Mouse (Mus musculus) adrenal gland, adult 8-10 months (tissue): Measurements from ENCODE around the gene Atxn1l. TPM values are rescaled to one million over a fixed set of nuclear protein-coding genes. Genes with fewer than 3 reads are reported as not detected.

Experiments
- DNase-seq: peaks from one replicate; pipeline ENCODE4 v3.0.0; 2022
- total RNA-seq, 4 experiments: library from RNA; stranded (reverse); gene quantifications; 2 replicates each; pipeline ENCODE4 v1.2.4; 2022

Gene Atxn1l
- total RNA-seq, 4 experiments from 2014 or later = 42.1 to 57.0 (median 46.1) TPM

GRCm38 (mm10) chr8:109725106-109725505 is 12.4 kb downstream of the Atxn1l start:
- no peak for DNase-seq

DNA sequence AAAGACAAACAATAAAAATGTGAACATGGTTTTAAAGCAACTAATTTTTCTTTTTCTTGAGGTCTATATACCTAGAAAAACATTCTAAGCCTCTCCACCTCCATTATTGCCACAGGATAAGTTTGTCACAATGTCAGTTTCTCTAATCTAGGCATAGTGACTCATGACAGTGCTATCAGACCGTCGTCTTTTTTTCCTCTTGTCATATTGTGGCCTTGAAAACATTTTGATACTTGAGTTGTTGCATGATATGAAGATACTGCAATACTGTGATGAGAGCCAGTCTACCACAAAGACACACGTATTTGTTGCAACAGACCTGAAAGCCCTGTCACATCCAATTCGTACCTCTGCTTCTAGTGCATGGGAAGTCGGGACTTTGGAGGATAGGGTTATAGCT is 22.6 kb downstream of the Atxn1l start:
- no peak for DNase-seq

DNA sequence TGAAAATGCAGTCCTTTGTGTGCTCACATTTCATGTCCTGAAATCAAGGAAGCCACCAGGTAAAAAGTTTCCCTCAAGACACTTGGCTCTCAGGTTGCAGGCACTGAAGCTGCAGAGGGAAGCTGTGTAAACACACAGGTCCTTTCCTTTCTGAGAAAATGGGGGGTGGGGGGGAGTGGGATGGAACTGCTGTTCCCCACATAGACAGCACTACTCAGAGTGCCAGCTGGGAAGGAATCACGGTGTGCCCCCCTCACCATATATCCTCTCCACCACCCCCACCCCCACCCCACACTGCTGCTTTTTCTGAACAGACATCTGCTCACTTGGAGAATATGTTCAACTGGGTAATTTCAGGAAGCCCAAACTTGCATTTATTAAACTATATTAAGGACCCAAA is 25.0 kb downstream of the Atxn1l start:
- DNase-seq = no peak

DNA sequence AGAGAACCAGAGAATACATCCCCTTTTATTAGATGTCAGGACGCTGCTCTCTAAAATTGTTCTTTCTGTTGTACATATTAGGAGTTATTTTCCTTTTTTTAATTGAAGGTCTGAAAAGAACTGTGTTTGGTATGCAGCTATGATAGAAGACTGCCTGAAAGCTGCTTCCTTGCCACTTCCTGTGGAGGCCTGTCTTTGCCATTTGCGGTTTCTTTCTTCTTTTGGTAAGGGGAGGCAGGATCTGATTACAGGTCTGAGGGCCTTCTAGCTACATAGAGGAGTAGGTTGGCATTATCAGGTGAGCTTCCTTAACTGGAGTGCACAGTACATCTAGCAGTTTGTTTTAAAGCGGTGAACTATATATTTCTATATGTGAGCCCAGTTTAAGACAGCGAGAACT is 29.6 kb downstream of the Atxn1l start:
- no peak for DNase-seq

DNA sequence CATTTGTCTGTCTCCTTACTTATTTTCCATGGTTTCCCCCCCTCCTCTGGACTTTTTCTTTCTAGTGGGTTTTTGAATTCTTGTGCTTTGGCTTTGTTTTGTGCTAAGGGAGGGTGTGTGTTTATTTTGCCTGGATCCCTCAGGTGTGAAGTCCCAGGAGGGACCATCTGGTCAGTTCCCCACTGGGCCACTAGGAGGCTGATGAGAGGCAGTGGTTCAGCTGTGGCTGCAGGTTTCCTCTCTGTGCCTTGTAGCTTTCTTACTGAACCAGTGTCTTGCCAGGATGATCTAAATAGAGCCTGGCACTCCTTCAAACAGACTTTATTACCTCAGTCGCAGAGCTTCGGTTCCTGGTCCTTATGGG is 30.7 kb downstream of the Atxn1l start:
- peak; percentile 47 for DNase-seq

GRCm38 (mm10) chr8:109706076-109706873 is 31.3 kb downstream of the Atxn1l start:
- no peak for DNase-seq

- DNase-seq = peak; percentile 90
Observed at GRCm38 (mm10) chr8:109705320-109706075, 32.0 kb downstream of the Atxn1l start, which contains the start of gene Zfp821. TSS of gene Zfp821 (plus strand) at chr8:109705546.

DNA sequence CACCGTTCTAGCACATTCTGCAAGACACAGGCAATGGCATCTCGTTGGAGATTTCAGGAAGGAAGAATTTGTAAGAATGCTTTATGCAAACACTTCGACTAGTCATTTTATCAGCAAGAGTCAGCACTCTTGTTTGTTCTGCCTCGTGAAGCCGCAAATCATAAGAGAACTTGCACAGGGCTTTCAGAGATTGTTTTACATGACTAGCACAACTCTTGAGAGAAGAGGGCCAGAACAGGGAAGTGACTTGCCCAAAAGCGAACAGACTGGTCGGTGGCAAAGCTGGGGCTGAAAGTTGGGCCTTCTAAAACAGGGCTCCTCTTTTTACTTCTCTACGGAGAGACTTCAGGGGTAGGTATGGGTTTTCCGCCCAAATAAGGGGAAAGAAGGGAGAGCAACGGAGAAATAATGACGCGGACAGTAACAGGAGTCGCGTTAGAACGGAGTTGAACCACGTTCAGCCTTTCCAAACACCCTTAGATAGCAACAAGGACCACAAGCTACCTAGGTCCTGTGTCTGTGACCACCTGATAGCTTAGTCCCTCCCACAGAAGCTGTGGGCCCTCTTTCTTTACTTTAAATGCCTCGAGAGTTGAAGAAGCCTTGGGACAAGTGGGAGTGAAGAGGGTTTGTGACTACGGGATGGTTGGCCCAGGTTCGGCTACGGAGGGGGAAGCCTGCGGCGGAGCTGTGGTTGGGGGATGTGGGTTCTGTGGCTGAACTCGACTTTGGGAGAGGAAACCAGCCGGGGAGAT is 32.8 kb downstream of the Atxn1l start:
- no peak for DNase-seq

GRCm38 (mm10) chr8:109698477-109698876 is 39.1 kb downstream of the Atxn1l start:
- DNase-seq = no peak

DNA sequence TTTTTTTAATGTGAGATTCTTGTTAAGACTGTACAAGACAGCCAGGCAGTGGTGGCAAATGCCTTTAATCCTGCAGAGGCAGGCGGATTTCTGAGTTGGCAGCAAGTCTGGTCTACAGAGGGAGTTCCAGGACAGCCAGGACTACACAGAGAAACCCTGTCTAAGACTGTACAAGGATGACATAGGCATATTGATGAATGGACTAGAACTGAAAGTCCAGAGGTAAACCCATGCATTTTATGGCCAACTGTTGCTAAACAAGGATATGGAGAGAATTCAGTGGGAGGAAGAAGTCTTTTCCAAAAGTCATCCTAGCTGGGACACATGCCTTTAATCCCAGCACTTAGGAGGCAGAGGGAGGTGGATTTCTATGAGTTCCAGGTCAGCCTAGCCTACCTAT is 39.8 kb downstream of the Atxn1l start:
- no peak for DNase-seq

DNA sequence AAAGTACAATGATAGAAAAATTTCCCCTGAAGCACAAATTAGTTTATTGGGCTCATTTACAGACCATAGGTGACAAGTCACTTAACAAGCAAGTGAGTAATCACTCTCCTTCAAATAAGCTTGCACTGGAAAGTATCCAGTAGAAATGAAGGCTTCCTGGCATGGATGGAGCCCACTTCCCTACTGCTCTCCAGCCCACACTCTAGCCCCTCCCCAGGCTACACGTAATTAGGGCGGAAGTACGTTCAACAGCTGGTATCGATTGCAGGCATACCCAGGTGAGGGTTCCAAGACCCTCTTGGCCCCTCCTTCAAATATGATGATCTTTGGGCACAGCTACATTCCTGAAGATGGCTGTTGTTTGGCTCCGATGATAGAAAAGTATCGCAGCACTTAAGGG is 43.4 kb downstream of the Atxn1l start:
- no peak for DNase-seq

GRCm38 (mm10) chr8:109693146-109693900 is 44.2 kb downstream of the Atxn1l start, which contains the start of gene Ist1:
TSS of gene Ist1 (minus strand) at chr8:109693260.
- peak; percentile 97 for DNase-seq

- DNase-seq = peak; percentile 58
Observed at GRCm38 (mm10) chr8:109692443-109693145, 44.9 kb downstream of the Atxn1l start.

DNA sequence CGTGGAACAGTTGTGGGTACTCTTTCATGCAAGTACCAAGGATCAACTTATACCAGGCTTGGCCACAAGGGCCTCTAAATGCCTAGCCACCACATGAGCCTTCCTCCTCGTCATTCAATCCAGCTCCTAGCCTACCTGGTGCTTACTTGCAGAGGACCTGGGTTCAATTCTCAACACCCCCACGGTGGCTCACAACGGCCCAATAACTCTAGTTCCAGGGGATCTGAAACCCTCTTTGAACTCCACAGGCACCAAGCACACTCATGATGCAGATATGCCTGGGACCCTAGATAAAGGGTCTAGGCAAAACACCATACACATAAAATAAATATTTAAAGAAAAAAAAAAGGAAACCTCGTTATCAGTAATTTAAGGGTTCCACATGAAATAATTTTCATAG is 45.8 kb downstream of the Atxn1l start:
- no peak for DNase-seq

DNA sequence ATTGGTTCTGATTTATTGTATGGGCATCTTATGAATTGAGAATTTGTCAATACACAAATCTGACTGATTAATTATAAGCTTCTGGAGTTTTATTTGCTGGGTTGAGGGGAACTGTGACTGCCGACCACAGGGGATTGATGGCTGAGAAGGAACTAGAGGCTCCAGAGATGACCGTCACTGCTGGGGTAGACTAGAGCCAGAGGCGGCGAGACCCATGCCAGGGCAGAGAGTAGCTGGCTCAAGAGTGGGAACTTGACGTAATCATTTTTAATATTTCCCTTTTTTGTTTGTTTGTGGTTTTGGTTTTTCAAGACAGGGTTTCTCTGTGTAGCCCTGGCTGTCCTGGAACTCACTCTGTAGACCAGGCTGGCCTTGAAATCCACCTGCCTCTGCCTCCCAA is 50.3 kb downstream of the Atxn1l start:
- DNase-seq = no peak

DNA sequence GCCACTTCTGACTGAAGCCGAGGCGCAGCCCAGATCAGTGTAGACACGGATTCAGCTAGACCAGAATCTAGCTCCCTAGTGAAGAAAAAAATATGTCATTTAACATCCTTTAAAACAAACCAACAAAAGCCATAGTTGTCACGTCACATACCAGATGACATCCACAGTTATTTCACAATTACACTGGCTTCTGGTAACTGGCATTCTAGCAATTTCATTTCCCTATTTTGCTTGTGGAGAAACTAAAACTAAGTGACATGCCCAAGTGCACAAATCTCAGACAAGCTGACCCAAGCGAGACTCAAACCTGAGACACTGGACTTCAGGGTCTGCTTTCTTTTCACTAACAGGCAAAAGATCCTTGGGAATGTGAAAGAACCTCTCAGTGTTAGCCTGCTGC is 55.4 kb downstream of the Atxn1l start:
- DNase-seq = no peak

DNA sequence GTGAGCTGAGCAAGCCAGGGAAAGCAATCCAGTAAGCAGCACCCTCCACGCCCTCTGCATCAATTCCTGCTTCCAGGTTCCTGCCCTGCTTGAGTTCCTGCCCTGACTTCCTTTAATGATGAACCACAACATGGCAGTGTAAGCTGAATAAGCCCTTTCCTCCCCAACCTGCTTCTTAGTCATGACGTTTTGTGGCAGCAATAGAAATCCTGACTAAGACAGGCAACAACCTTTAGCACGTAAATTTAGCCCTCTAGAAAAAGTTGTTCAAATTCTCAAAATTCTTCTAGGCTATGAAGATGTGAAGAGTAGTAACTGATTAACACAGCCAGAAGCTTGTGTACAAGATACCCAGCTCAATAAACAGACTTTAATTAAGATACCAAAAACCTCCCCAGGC is 56.0 kb downstream of the Atxn1l start:
- DNase-seq = no peak
